In the genomic region with DNA sequence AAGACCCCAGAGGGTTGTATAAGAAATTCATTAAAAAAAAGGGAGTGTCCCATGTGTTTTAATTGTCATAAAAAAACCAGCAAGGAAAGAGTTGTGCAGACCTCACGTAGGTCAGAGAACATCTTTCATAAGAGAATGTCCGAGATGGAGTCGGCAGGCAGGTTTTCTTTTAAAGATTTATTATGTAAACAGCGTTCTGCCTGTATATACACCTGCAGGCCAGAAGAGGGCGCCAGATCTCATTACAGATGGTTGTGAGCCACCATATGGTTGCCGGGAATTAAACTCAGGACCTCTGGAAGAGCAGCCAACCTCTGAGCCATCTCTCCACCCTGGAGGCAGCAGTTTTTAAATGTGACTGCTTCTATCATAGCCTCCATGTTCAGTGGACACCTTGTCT, we compare ENCODE assay signal across 21 mouse cellular contexts.
DNase-seq lines count a peak whose midpoint lies in the region; TF ChIP-seq lines count a peak whose summit lies in the region.
"Had no signal": no experiment of that assay in that cellular context is flagged by ENCODE, and none has a peak within 500 bp of the region (broad histone marks: within the 10 kb centered on the region; RNA-seq: fewer than 3 reads in every experiment).

No protein-coding gene starts in this region.

- peak; percentile 58 for TF ChIP-seq CTCF in gastrocnemius, adult 2 months (IDR thresholded peaks at IDR 0.05)
- peak; percentile 48 for TF ChIP-seq CTCF in left cerebral cortex, adult 2 months (IDR thresholded peaks at IDR 0.05)
- peak; percentile 27; the same call in 1 of the 2 replicates for TF ChIP-seq CTCF in spleen, adult 2 months (IDR thresholded peaks at IDR 0.05; ENCODE audit: extremely low read depth, insufficient read depth, insufficient read length, insufficient replicate concordance)
- peak; percentile 36; the same call in 1 of the 2 replicates for TF ChIP-seq CTCF in small intestine, adult 2 months (IDR thresholded peaks at IDR 0.05; ENCODE audit: extremely low read depth, insufficient read length, insufficient replicate concordance, low read depth, low read length)

- H3K27ac ChIP-seq in gastrocnemius, adult 2 months: no peak overlapping the region
- no peak overlapping the region for H3K27ac ChIP-seq in left cerebral cortex, adult 2 months
- H3K27ac ChIP-seq in spleen, adult 2 months (ENCODE audit: insufficient read depth, low read length): no peak overlapping the region
- no peak overlapping the region for H3K27ac ChIP-seq in small intestine, adult 2 months (ENCODE audit: insufficient read depth, low read depth, low read length)
- H3K27ac ChIP-seq: embryonic facial prominence, embryonic 12.5 days; hindbrain, embryonic 13.5 days; liver, embryonic 15.5 days; midbrain, embryonic 13.5 days had no signal

- no peak overlapping the region for H3K4me3 ChIP-seq in gastrocnemius, adult 2 months
- no peak overlapping the region for H3K4me3 ChIP-seq in left cerebral cortex, adult 2 months
- H3K4me3 ChIP-seq in spleen, adult 2 months (ENCODE audit: extremely low read depth, insufficient read depth, insufficient read length): no peak overlapping the region
- no peak overlapping the region for H3K4me3 ChIP-seq in small intestine, adult 2 months (ENCODE audit: low read depth, low read length)
- H3K4me3 ChIP-seq: embryonic facial prominence, embryonic 12.5 days; hindbrain, embryonic 13.5 days; liver, embryonic 15.5 days; midbrain, embryonic 13.5 days; myocyte had no signal

- no peaks in the 10 kb centered on the region for H3K4me1 ChIP-seq in spleen, adult 2 months (ENCODE audit: control insufficient read depth, insufficient read depth, insufficient read length)
- H3K4me1 ChIP-seq in small intestine, adult 2 months (ENCODE audit: control insufficient read depth, insufficient read depth, insufficient read length, low read length): no peaks in the 10 kb centered on the region
- H3K4me1 ChIP-seq: embryonic facial prominence, embryonic 12.5 days; hindbrain, embryonic 13.5 days; midbrain, embryonic 13.5 days had no signal

- H3K27me3 ChIP-seq in spleen, adult 2 months (ENCODE audit: control insufficient read depth, insufficient read depth, low read length): no peaks in the 10 kb centered on the region
- no peaks in the 10 kb centered on the region for H3K27me3 ChIP-seq in small intestine, adult 2 months (ENCODE audit: control insufficient read depth, insufficient read depth, low read length)
- H3K27me3 ChIP-seq: CH12.LX; embryonic facial prominence, embryonic 12.5 days; hindbrain, embryonic 13.5 days; liver, embryonic 15.5 days; midbrain, embryonic 13.5 days had no signal

- DNase-seq in gastrocnemius, adult 2 months: no peak
- DNase-seq in gastrocnemius, postnatal 10 days: no peak
- DNase-seq in left cerebral cortex, adult 2 months (ENCODE audit: extremely low spot score in 1 of 2, low spot score in 2 of 2): no peak
- DNase-seq in left cerebral cortex, postnatal 25 days (ENCODE audit: low spot score in 2 of 2): no peak
- no peak for DNase-seq in spleen, adult 2 months (ENCODE audit: low read depth in 1 of 2, low spot score in 2 of 2)
- DNase-seq in spleen, postnatal 14 days (ENCODE audit: low spot score in 2 of 2): no peak
- DNase-seq in retina, embryonic 14.5 days (ENCODE audit: low spot score): no peak
- DNase-seq: adrenal gland, postnatal 10 days; cerebellum, adult 2 months; heart, adult 11 months; kidney, adult 11 months; layer of hippocampus, postnatal 36 days; left cerebral cortex, postnatal 4 days; right cerebral cortex, adult 18-20 months had no signal

- no peak for TF ChIP-seq POLR2A in spleen, adult 2 months (IDR thresholded peaks at IDR 0.05; ENCODE audit: low read depth, low read length)
- no peak for TF ChIP-seq POLR2A in small intestine, adult 2 months (IDR thresholded peaks at IDR 0.05; ENCODE audit: low read depth, low read length)

- intact Hi-C loops in gastrocnemius, adult 2 months (cut with DNase I): no loop called here
- intact Hi-C loops in left cerebral cortex, adult 2 months (cut with DNase I): no loop called here
- intact Hi-C loops in left cerebral cortex, postnatal 25 days (cut with DNase I): no loop called here

- peaks cover 7% of the 10 kb centered on the region for H3K36me3 ChIP-seq in spleen, adult 2 months (ENCODE audit: control insufficient read depth, insufficient read depth, low read length)
- H3K36me3 ChIP-seq in small intestine, adult 2 months (ENCODE audit: control insufficient read depth, insufficient read depth, low read length): peaks cover 51% of the 10 kb centered on the region
- H3K36me3 ChIP-seq: hindbrain, embryonic 13.5 days; midbrain, embryonic 13.5 days had no signal

- 81% methylated on average over 6 of the region's 6 CpGs for WGBS in spleen, adult 2 months
- WGBS in small intestine, adult 2 months: 83% methylated on average over 6 of the region's 6 CpGs
